Mouse (Mus musculus) liver, embryonic 13.5 days (tissue): ENCODE data around the gene Gas7. TPM values are rescaled to one million over a fixed set of nuclear protein-coding genes. Genes with fewer than 3 reads are reported as not detected.
A peak's percentile ranks its signal among the peaks of the same experiment; 100 is the strongest.

ENCODE experiments used
- ATAC-seq: fragments of 200-750 bp; cut with Nextera tagmentation; 2 replicates; pipeline ENCODE4 v1.8.0; 2017; ENCODE audit warnings: low read depth, mild to moderate bottlenecking, moderate number of reproducible peaks, moderate library complexity
- DNase-seq: peaks from one replicate; pipeline ENCODE4 v3.0.0; 2022
- H3K27ac ChIP-seq: fragments of 300-500 bp; sonication (generic); 2 replicates; pipeline ENCODE4 v1.5.1; 2015; ENCODE audit warnings: moderate library complexity, mild to moderate bottlenecking, inconsistent platforms
- H3K27me3 ChIP-seq: fragments of 300-500 bp; sonication (generic); 2 replicates; pipeline ENCODE4 v1.6.1; 2015; ENCODE audit warnings: mild to moderate bottlenecking, inconsistent platforms
- H3K36me3 ChIP-seq: fragments of 300-500 bp; sonication (generic); 2 replicates; pipeline ENCODE4 v1.6.1; 2015; ENCODE audit warnings: mild to moderate bottlenecking, inconsistent platforms
- H3K4me1 ChIP-seq: fragments of 300-500 bp; sonication (generic); replicated peaks from 2 replicates; pipeline ENCODE4 v1.6.1; 2015; ENCODE audit warnings: inconsistent platforms
- H3K4me2 ChIP-seq: fragments of 300-500 bp; sonication (generic); 2 replicates; pipeline ENCODE4 v1.6.1; 2015; ENCODE audit warnings: inconsistent platforms, mild to moderate bottlenecking, moderate library complexity
- H3K4me3 ChIP-seq: fragments of 300-500 bp; sonication (generic); replicated peaks from 2 replicates; pipeline ENCODE4 v1.5.1; 2015; ENCODE audit warnings: mild to moderate bottlenecking, inconsistent platforms
- H3K9ac ChIP-seq: fragments of 300-500 bp; sonication (generic); 2 replicates; pipeline ENCODE4 v1.6.1; 2015; ENCODE audit warnings: mild to moderate bottlenecking, inconsistent platforms
- H3K9me3 ChIP-seq: fragments of 300-500 bp; sonication (generic); replicated peaks from 2 replicates; pipeline ENCODE4 v1.6.1; 2016; ENCODE audit warnings: inconsistent platforms
- WGBS: fragments of 180-500 bp; shearing (Covaris S2); methylation state at CpG from one replicate; pipeline ENCODE4 v1.1.7; 2015; ENCODE audit not compliant: insufficient replicate concordance; 5-methylcytosine and 5-hydroxymethylcytosine counted together
- polyA plus RNA-seq: library from polyadenylated mRNA; unstranded; fragments of >200 nt; fragmentation: Nextera tagmentation; extraction: Ambion mirVana; gene quantifications from 2 replicates; pipeline ENCODE4 v1.2.1, GENCODE M21; 2015

Gas7 gene
- polyA plus RNA-seq, 1 experiment from 2014 or later, result 1.5 TPM

DNA sequence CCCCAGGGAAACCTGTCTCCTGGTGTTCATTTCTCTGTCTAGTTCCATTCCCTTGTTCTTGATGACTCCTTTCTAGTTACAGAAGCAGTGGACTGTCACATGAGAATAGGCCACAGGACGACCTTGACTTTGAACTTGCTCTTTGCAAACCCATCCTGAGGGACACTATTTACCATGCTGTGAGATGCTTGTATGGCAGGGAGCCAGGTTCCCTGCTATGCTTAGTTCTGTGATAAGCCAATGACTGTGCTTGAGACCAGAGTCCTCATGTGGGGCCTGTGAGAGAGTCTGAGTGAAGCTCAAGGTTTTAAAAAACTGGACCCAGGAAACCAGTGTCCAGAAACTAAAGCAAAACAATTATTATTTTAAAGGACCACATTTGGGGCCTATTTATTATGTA is 81.2 kb downstream of the Gas7 start:
- WGBS, result 36% methylated on average over 1 of the region's 1 CpGs
- no peak for DNase-seq
- Histone ChIP-seq H3K4me2 (no peak overlapping the region), H3K9me3 (no peaks in the 10 kb centered on the region), H3K4me1 (no peaks in the 10 kb centered on the region), H3K4me3 (no peak overlapping the region), H3K36me3 (no peaks in the 10 kb centered on the region), H3K9ac (no peak overlapping the region), H3K27ac (no peak overlapping the region), H3K27me3 (no peaks in the 10 kb centered on the region)
- peak; percentile 47 for ATAC-seq

- Histone ChIP-seq H3K9me3 (no peaks in the 10 kb centered on the region), H3K27me3 (no peaks in the 10 kb centered on the region), H3K9ac (no peak overlapping the region), H3K4me1 (no peaks in the 10 kb centered on the region), H3K4me2 (no peak overlapping the region), H3K4me3 (no peak overlapping the region), H3K36me3 (no peaks in the 10 kb centered on the region), H3K27ac (no peak overlapping the region)
- no peak for DNase-seq
- no peak for ATAC-seq
- WGBS, result 37% methylated on average over 4 of the region's 4 CpGs
Measured at GRCm38 (mm10) chr11:67537353-67537752, 82.1 kb downstream of the Gas7 start.

DNA sequence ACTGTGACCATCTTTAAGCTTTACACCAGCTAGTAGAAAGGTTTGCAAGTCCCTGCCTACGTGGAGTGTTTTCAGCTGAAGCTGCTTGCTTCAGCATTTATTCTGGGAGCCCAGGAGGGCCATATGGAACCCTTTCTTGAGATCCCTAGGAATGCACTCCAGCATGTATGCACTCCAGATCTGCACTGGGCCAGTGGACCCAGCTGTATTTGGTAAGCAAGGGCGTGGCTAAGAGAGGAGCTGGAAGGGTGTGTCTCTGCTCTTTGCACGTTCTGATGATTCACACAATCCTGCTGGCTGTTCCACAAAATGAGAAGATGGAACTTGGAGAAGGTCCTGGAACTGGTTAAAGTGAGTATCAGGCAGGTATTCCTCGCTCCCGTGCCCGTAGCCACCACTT is 83.3 kb downstream of the Gas7 start:
- H3K27ac ChIP-seq, result no peak overlapping the region
- no peak for ATAC-seq

DNA sequence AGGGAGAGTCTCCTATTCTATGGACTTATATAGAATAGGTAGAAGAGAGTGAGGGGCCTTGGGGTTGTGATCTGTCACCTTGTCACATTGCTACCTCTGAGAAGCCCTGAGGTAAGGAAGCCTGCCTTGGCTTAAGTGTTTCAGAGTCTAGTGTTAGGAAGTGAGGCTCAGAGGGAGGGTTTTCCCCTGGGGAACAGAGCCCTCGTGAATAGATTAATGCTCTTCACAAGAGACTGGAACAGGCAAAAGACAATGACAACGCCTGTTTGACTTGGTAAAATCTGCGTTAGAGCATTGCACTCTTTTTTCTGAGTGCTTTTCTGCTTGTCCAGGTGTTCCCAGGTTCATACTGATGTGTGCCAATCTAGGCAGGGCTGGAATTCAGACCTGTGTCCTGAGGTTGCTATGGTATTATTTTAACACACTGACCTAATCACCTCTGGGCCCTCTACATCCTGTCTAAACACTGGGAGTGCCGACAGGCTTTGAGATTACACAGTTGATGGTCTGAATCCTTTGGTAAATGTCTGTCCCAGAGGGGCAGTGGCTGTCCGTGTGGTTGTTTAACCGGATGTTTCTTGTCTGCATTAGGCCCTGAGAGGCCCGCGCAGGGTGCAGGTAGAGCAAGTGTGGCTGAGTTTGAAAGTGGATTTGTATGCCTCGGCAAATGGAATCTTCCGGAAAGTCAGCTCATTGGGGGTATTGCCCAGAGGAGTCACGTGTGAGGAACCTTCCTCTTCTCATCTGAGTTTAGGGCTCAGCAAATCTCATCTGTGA is 89.6 kb downstream of the Gas7 start:
- no peak overlapping the region for H3K4me3 ChIP-seq
- WGBS, result 38% methylated on average over 11 of the region's 11 CpGs
- H3K9ac ChIP-seq, result no peak overlapping the region
- no peak overlapping the region for H3K4me2 ChIP-seq
- no peaks in the 10 kb centered on the region for H3K27me3 ChIP-seq
- ATAC-seq (peak; percentile 67), DNase-seq (no peak)
- H3K4me1 ChIP-seq, result peaks cover 14% of the 10 kb centered on the region
- H3K9me3 ChIP-seq, result no peaks in the 10 kb centered on the region
- H3K36me3 ChIP-seq, result no peaks in the 10 kb centered on the region
- H3K27ac ChIP-seq, result peak overlapping the region; percentile 39; the same call in 1 of the 2 replicates

More for the DNA sequence above, 83.3 kb downstream of the Gas7 start:
- no peaks in the 10 kb centered on the region for H3K9me3 ChIP-seq
- no peaks in the 10 kb centered on the region for H3K36me3 ChIP-seq
- no peak overlapping the region for H3K4me3 ChIP-seq
- 50% methylated on average over 6 of the region's 6 CpGs for WGBS
- no peaks in the 10 kb centered on the region for H3K27me3 ChIP-seq
- no peak for DNase-seq
- H3K4me1 ChIP-seq, result no peaks in the 10 kb centered on the region
- no peak overlapping the region for H3K9ac ChIP-seq
- no peak overlapping the region for H3K4me2 ChIP-seq

DNA sequence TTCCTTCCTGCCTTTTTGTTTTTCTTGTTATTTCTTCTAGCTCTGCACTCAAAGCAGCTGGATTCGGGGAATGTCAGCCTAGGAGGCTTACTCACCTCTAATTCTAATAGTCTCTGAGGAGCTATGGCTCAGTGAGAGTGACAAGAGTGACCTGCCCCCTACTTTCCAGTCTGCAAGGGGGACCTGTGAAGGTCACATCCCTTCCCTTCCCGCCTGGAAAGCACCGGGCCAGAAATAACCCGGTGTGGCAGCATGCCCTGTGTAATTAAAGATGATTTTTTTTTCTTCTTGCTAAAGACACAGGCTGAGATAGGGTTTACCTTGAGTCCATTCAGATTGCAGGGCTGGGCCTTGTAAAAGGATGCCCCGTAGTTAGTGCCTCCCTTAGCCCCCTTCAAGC is 91.3 kb downstream of the Gas7 start:
- Histone ChIP-seq H3K27ac (no peak overlapping the region), H3K4me1 (peaks cover 19% of the 10 kb centered on the region), H3K9ac (no peak overlapping the region), H3K27me3 (no peaks in the 10 kb centered on the region), H3K9me3 (no peaks in the 10 kb centered on the region), H3K4me3 (no peak overlapping the region), H3K36me3 (no peaks in the 10 kb centered on the region), H3K4me2 (no peak overlapping the region)
- no peak for DNase-seq
- ATAC-seq, result no peak
- 49% methylated on average over 5 of the region's 5 CpGs for WGBS

- Histone ChIP-seq H3K27me3 (no peaks in the 10 kb centered on the region), H3K4me3 (no peak overlapping the region), H3K4me1 (peaks cover 19% of the 10 kb centered on the region), H3K4me2 (no peak overlapping the region), H3K9me3 (no peaks in the 10 kb centered on the region), H3K27ac (no peak overlapping the region), H3K9ac (no peak overlapping the region), H3K36me3 (no peaks in the 10 kb centered on the region)
- DNase-seq, result no peak
- WGBS, result 59% methylated on average over 4 of the region's 4 CpGs
- no peak for ATAC-seq
Measured at GRCm38 (mm10) chr11:67549306-67549705, 94.1 kb downstream of the Gas7 start.

- WGBS, result 36% methylated on average over 13 of the region's 13 CpGs
- ATAC-seq, result no peak
Measured at GRCm38 (mm10) chr11:67549762-67550488, 94.7 kb downstream of the Gas7 start.

GRCm38 (mm10) chr11:67552400-67552799 is 97.2 kb downstream of the Gas7 start:
- 72% methylated on average over 8 of the region's 8 CpGs for WGBS
- no peak for DNase-seq

More at GRCm38 (mm10) chr11:67549762-67550488, 94.7 kb downstream of the Gas7 start:
- Histone ChIP-seq H3K27me3 (no peaks in the 10 kb centered on the region), H3K9ac (no peak overlapping the region), H3K4me3 (no peak overlapping the region), H3K4me1 (peaks cover 14% of the 10 kb centered on the region), H3K36me3 (no peaks in the 10 kb centered on the region), H3K4me2 (no peak overlapping the region), H3K27ac (no peak overlapping the region), H3K9me3 (no peaks in the 10 kb centered on the region)
- DNase-seq, result no peak

GRCm38 (mm10) chr11:67554276-67554675 is 99.0 kb downstream of the Gas7 start:
- no peak overlapping the region for H3K9ac ChIP-seq
- peaks cover 13% of the 10 kb centered on the region for H3K4me1 ChIP-seq
- H3K4me2 ChIP-seq, result no peak overlapping the region
- ATAC-seq (no peak), DNase-seq (no peak)
- no peak overlapping the region for H3K4me3 ChIP-seq
- no peak overlapping the region for H3K27ac ChIP-seq
- no peaks in the 10 kb centered on the region for H3K9me3 ChIP-seq
- H3K27me3 ChIP-seq, result no peaks in the 10 kb centered on the region
- 75% methylated on average over 6 of the region's 6 CpGs for WGBS
- no peaks in the 10 kb centered on the region for H3K36me3 ChIP-seq

More at GRCm38 (mm10) chr11:67552400-67552799, 97.2 kb downstream of the Gas7 start:
- H3K27me3 ChIP-seq, result no peaks in the 10 kb centered on the region
- H3K9ac ChIP-seq, result no peak overlapping the region
- H3K4me3 ChIP-seq, result no peak overlapping the region
- 0 out of 2 replicates have a peak, but pooled peaks cover 5% of the 10 kb centered on the region for H3K4me1 ChIP-seq
- no peaks in the 10 kb centered on the region for H3K9me3 ChIP-seq
- no peaks in the 10 kb centered on the region for H3K36me3 ChIP-seq
- H3K4me2 ChIP-seq, result no peak overlapping the region
- no peak for ATAC-seq
- H3K27ac ChIP-seq, result no peak overlapping the region

GRCm38 (mm10) chr11:67556360-67556759 is 101.1 kb downstream of the Gas7 start:
- Histone ChIP-seq H3K9ac (no peak overlapping the region), H3K4me3 (no peak overlapping the region), H3K36me3 (no peaks in the 10 kb centered on the region), H3K27ac (no peak overlapping the region), H3K9me3 (no peaks in the 10 kb centered on the region), H3K4me2 (no peak overlapping the region), H3K27me3 (no peaks in the 10 kb centered on the region), H3K4me1 (peaks cover 19% of the 10 kb centered on the region)
- no peak for ATAC-seq
- 81% methylated on average over 3 of the region's 3 CpGs for WGBS
- DNase-seq, result no peak

GRCm38 (mm10) chr11:67558772-67559448 is 103.7 kb downstream of the Gas7 start:
- Histone ChIP-seq H3K36me3 (no peaks in the 10 kb centered on the region), H3K4me3 (no peak overlapping the region), H3K9ac (no peak overlapping the region), H3K4me2 (no peak overlapping the region), H3K9me3 (no peaks in the 10 kb centered on the region), H3K4me1 (peaks cover 40% of the 10 kb centered on the region), H3K27me3 (no peaks in the 10 kb centered on the region), H3K27ac (no peak overlapping the region)
- DNase-seq, result no peak
- WGBS, result 8% methylated on average over 9 of the region's 9 CpGs
- ATAC-seq, result peak; percentile 47; the same call in 1 of the 2 replicates
